Mouse (Mus musculus): ENCODE results near the gene Rxfp4.

DNA sequence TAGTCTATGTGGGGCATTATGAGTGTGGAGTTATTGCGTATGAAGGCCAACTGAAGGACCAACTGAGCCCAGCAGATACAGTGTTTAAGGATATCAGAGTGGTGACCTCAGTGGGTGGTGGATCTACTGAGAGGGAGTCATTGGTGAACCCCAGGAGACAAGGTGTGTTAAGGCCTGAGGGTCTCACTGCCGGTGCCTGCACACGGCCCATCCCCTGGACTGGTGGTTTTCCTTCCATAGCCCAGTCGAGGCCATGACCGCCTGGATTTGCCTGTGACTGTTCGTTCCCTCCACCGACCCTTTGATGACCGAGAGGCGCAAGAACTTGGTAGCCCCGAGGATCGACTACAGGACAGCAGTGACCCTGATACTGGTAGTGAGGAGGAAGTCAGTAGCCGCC is 7.0 kb downstream of the Rxfp4 start:
- no peak for TF ChIP-seq CTCF (IDR thresholded peaks at IDR 0.05; ENCODE audit: borderline replicate concordance, extremely low read depth, insufficient read depth, insufficient read length)
- TF ChIP-seq POLR2A (IDR thresholded peaks at IDR 0.05; ENCODE audit: borderline replicate concordance, extremely low read depth, insufficient read depth, insufficient read length, poor library complexity, severe bottlenecking), result no peak
